Mouse (Mus musculus) cerebellum, adult 2 months (tissue): Measurements from ENCODE around the gene G6pc3.

Experiments
- CTCF ChIP-seq: fragments of 200-500 bp; IDR thresholded peaks from 2 replicates; pipeline ENCODE4 v1.5.1; 2011; ENCODE audit warnings: low read depth, mild to moderate bottlenecking, control low read depth, low read length, moderate library complexity, borderline replicate concordance; ENCODE audit not compliant: insufficient read depth
- POLR2A ChIP-seq: fragments of 200-500 bp; IDR thresholded peaks from 2 replicates; pipeline ENCODE4 v1.6.1; 2011; ENCODE audit warnings: low read length, control low read depth, borderline replicate concordance; ENCODE audit not compliant: insufficient read depth

- TF ChIP-seq POLR2A = no peak
- no peak for TF ChIP-seq CTCF
Observed at GRCm38 (mm10) chr11:102146531-102146930, 42.9 kb upstream of the G6pc3 start.
